Mouse (Mus musculus) CH12.LX (cell line): Measurements from ENCODE around the gene Lrig2. TPM values are rescaled to one million over a fixed set of nuclear protein-coding genes. Genes with fewer than 3 reads are reported as not detected.

Source experiments
- DNase-seq: peaks from one replicate; pipeline ENCODE4 v3.0.0-alpha.2; 2013; ENCODE audit errors: extremely low read depth
- H3K27ac ChIP-seq: 2 replicates; pipeline ENCODE4 v1.5.1; 2012; ENCODE audit warnings: low read depth, mild to moderate bottlenecking, control low read depth, moderate library complexity; ENCODE audit not compliant: insufficient read depth
- H3K27me3 ChIP-seq: replicated peaks from 2 replicates; pipeline ENCODE3; 2012; ENCODE audit warnings: inconsistent platforms
- H3K36me3 ChIP-seq, 2 experiments: replicated peaks in 1 of 2; 2 replicates each; pipeline versions ENCODE3 to v1.6.1; 2012; ENCODE audit warnings: inconsistent platforms in 1 of 2, low read length in 1 of 2, mild to moderate bottlenecking in 1 of 2, mixed read lengths in 1 of 2, moderate library complexity in 1 of 2; ENCODE audit not compliant: control insufficient read depth in 1 of 2, insufficient read depth in 1 of 2
- H3K4me1 ChIP-seq, 2 experiments: 2 replicates each; pipeline ENCODE4 v1.6.1; 2012; ENCODE audit warnings: inconsistent platforms in 1 of 2, moderate library complexity in 1 of 2; ENCODE audit not compliant: insufficient read depth in 2 of 2, control insufficient read depth in 1 of 2
- H3K4me2 ChIP-seq: 2 replicates; pipeline ENCODE4 v1.6.1; 2012; ENCODE audit warnings: low read depth, mild to moderate bottlenecking, control low read depth; ENCODE audit not compliant: poor library complexity, insufficient read depth, severe bottlenecking
- H3K4me3 ChIP-seq, 3 experiments: fragments of 150-350 bp in 1 of 3; sonication (generic) in 1 of 3; replicated peaks in 1 of 3; 2 replicates each; pipeline versions ENCODE3 to v1.5.1; 2011 to 2012; ENCODE audit warnings: low read depth in 2 of 3, low read length in 2 of 3, mild to moderate bottlenecking in 2 of 3, moderate library complexity in 2 of 3, control low read depth in 1 of 3, improper control_type of control experiment in 1 of 3, inconsistent platforms in 1 of 3, mixed read lengths in 1 of 3; ENCODE audit not compliant: poor library complexity in 1 of 3
- H3K79me2 ChIP-seq: replicated peaks from 2 replicates; pipeline ENCODE4 v1.6.1; 2012; ENCODE audit warnings: mild to moderate bottlenecking, moderate library complexity; ENCODE audit not compliant: control insufficient read depth, poor library complexity, insufficient read depth, severe bottlenecking; ENCODE audit errors: extremely low read depth
- H3K9ac ChIP-seq: 2 replicates; pipeline ENCODE4 v1.6.1; 2012; ENCODE audit warnings: low read depth, mild to moderate bottlenecking, control low read depth, moderate library complexity; ENCODE audit not compliant: insufficient read depth
- H3K9me3 ChIP-seq: replicated peaks from 2 replicates; pipeline ENCODE3; 2012; ENCODE audit warnings: low read length, inconsistent platforms, mixed read lengths
- BHLHE40 ChIP-seq: IDR thresholded peaks from 2 replicates; pipeline ENCODE4 v1.6.1; 2011; ENCODE audit warnings: mild to moderate bottlenecking, low read depth, low read length, improper control_type of control experiment
- CHD2 ChIP-seq: IDR thresholded peaks from 2 replicates; pipeline ENCODE4 v1.6.1; 2011; ENCODE audit warnings: low read length, improper control_type of control experiment
- CTCF ChIP-seq, 2 experiments: IDR thresholded peaks in 1 of 2; conservative IDR thresholded peaks in 1 of 2; 2 replicates each; pipeline ENCODE4 v1.5.1; 2011 to 2012; ENCODE audit warnings: low read depth in 2 of 2, low read length in 2 of 2, improper control_type of control experiment in 1 of 2, inconsistent platforms in 1 of 2, mild to moderate bottlenecking in 1 of 2, moderate library complexity in 1 of 2
- E2F4 ChIP-seq: IDR thresholded peaks from 2 replicates; pipeline ENCODE4 v1.6.1; 2011; ENCODE audit warnings: low read depth, low read length, improper control_type of control experiment; ENCODE audit not compliant: insufficient replicate concordance
- ELF1 ChIP-seq: IDR thresholded peaks from 2 replicates; pipeline ENCODE4 v1.6.1; 2014; ENCODE audit warnings: low read depth, mild to moderate bottlenecking, inconsistent platforms, low read length, improper control_type of control experiment
- EP300 ChIP-seq: IDR thresholded peaks from 2 replicates; pipeline ENCODE4 v1.6.1; 2011; ENCODE audit warnings: low read length, improper control_type of control experiment
- ETS1 ChIP-seq: conservative IDR thresholded peaks from 2 replicates; pipeline ENCODE4 v1.6.1; 2012; ENCODE audit warnings: low read depth, mild to moderate bottlenecking, inconsistent platforms, low read length, improper control_type of control experiment, moderate library complexity
- GABPA ChIP-seq: IDR thresholded peaks from 2 replicates; pipeline ENCODE4 v1.6.1; 2012; ENCODE audit warnings: low read depth, low read length, improper control_type of control experiment, inconsistent platforms; ENCODE audit not compliant: insufficient replicate concordance
- HCFC1 ChIP-seq: IDR thresholded peaks from 2 replicates; pipeline ENCODE4 v1.6.1; 2012; ENCODE audit warnings: low read depth, mild to moderate bottlenecking, inconsistent platforms, low read length, improper control_type of control experiment
- IRF4 ChIP-seq: IDR thresholded peaks from 2 replicates; pipeline ENCODE4 v1.6.1; 2014; ENCODE audit warnings: low read depth, mild to moderate bottlenecking, inconsistent platforms, low read length, improper control_type of control experiment
- JUN ChIP-seq: IDR thresholded peaks from 2 replicates; pipeline ENCODE4 v1.6.1; 2011; ENCODE audit warnings: low read depth, mild to moderate bottlenecking, low read length, improper control_type of control experiment, moderate library complexity; ENCODE audit not compliant: insufficient read depth
- JUND ChIP-seq: conservative IDR thresholded peaks from 2 replicates; pipeline ENCODE4 v1.6.1; 2011; ENCODE audit warnings: low read depth, low read length, improper control_type of control experiment
- KAT2A ChIP-seq: IDR thresholded peaks from 2 replicates; pipeline ENCODE4 v1.6.1; 2012; ENCODE audit warnings: low read length, improper control_type of control experiment, inconsistent platforms; ENCODE audit not compliant: insufficient replicate concordance
- MAFK ChIP-seq: IDR thresholded peaks from 2 replicates; pipeline ENCODE4 v1.6.1; 2011; ENCODE audit warnings: low read length, improper control_type of control experiment; ENCODE audit not compliant: insufficient replicate concordance
- MAX ChIP-seq: IDR thresholded peaks from 2 replicates; pipeline ENCODE4 v1.6.1; 2011; ENCODE audit warnings: low read length, improper control_type of control experiment
- MAZ ChIP-seq: IDR thresholded peaks from 2 replicates; pipeline ENCODE4 v1.6.1; 2012; ENCODE audit warnings: low read depth, mild to moderate bottlenecking, inconsistent platforms, low read length, improper control_type of control experiment, moderate library complexity
- MEF2A ChIP-seq: IDR thresholded peaks from 2 replicates; pipeline ENCODE4 v1.6.1; 2014; ENCODE audit warnings: low read depth, mild to moderate bottlenecking, inconsistent platforms, low read length, improper control_type of control experiment, borderline replicate concordance
- MXI1 ChIP-seq: IDR thresholded peaks from 2 replicates; pipeline ENCODE4 v1.6.1; 2011; ENCODE audit warnings: mild to moderate bottlenecking, low read depth, low read length, improper control_type of control experiment
- MYC ChIP-seq: IDR thresholded peaks from 2 replicates; pipeline ENCODE4 v1.6.1; 2011; ENCODE audit warnings: low read depth, mild to moderate bottlenecking, improper control_type of control experiment, low read length
- NELFE ChIP-seq: IDR thresholded peaks from 2 replicates; pipeline ENCODE4 v1.6.1; 2011; ENCODE audit warnings: low read depth, low read length, improper control_type of control experiment
- NRF1 ChIP-seq: IDR thresholded peaks from 2 replicates; pipeline ENCODE4 v1.6.1; 2014; ENCODE audit warnings: low read depth, mild to moderate bottlenecking, inconsistent platforms, low read length, improper control_type of control experiment, moderate library complexity
- PAX5 ChIP-seq: IDR thresholded peaks from 2 replicates; pipeline ENCODE4 v1.6.1; 2012; ENCODE audit warnings: low read length, inconsistent platforms, mixed read lengths
- POLR2A ChIP-seq: IDR thresholded peaks from 2 replicates; pipeline ENCODE4 v1.6.1; 2011; ENCODE audit warnings: low read depth, mild to moderate bottlenecking, improper control_type of control experiment, low read length
- POLR2AphosphoS2 ChIP-seq: IDR thresholded peaks from 2 replicates; pipeline ENCODE4 v1.6.1; 2011; ENCODE audit warnings: low read depth, low read length, improper control_type of control experiment
- RAD21 ChIP-seq: IDR thresholded peaks from 2 replicates; pipeline ENCODE4 v1.6.1; 2011; ENCODE audit warnings: low read depth, mild to moderate bottlenecking, low read length, improper control_type of control experiment, moderate library complexity
- RCOR1 ChIP-seq: conservative IDR thresholded peaks from 2 replicates; pipeline ENCODE4 v1.6.1; 2012; ENCODE audit warnings: low read depth, mild to moderate bottlenecking, inconsistent platforms, low read length, improper control_type of control experiment
- SIN3A ChIP-seq: IDR thresholded peaks from 2 replicates; pipeline ENCODE4 v1.6.1; 2012; ENCODE audit warnings: low read length, improper control_type of control experiment, inconsistent platforms
- SMC3 ChIP-seq: IDR thresholded peaks from 2 replicates; pipeline ENCODE4 v1.6.1; 2011; ENCODE audit warnings: low read depth, low read length, improper control_type of control experiment
- TBP ChIP-seq: conservative IDR thresholded peaks from 2 replicates; pipeline ENCODE4 v1.6.1; 2011; ENCODE audit warnings: low read depth, low read length, improper control_type of control experiment
- TCF12 ChIP-seq: IDR thresholded peaks from 2 replicates; pipeline ENCODE4 v1.6.1; 2014; ENCODE audit warnings: low read depth, mild to moderate bottlenecking, inconsistent platforms, low read length, improper control_type of control experiment
- UBTF ChIP-seq: IDR thresholded peaks from 2 replicates; pipeline ENCODE4 v1.6.1; 2012; ENCODE audit warnings: low read depth, mild to moderate bottlenecking, inconsistent platforms, low read length, improper control_type of control experiment, moderate library complexity
- USF1 ChIP-seq: IDR thresholded peaks from 2 replicates; pipeline ENCODE4 v1.6.1; 2014; ENCODE audit warnings: low read depth, mild to moderate bottlenecking, inconsistent platforms, low read length, improper control_type of control experiment
- USF2 ChIP-seq: conservative IDR thresholded peaks from 2 replicates; pipeline ENCODE4 v1.6.1; 2011; ENCODE audit warnings: low read depth, low read length, improper control_type of control experiment
- ZC3H11A ChIP-seq: IDR thresholded peaks from 2 replicates; pipeline ENCODE4 v1.6.1; 2012; ENCODE audit warnings: low read depth, mild to moderate bottlenecking, inconsistent platforms, low read length, improper control_type of control experiment
- ZKSCAN1 ChIP-seq: IDR thresholded peaks from 2 replicates; pipeline ENCODE4 v1.6.1; 2012; ENCODE audit warnings: low read depth, inconsistent platforms, low read length, improper control_type of control experiment, borderline replicate concordance
- ZMIZ1 ChIP-seq: IDR thresholded peaks from 2 replicates; pipeline ENCODE4 v1.6.1; 2012; ENCODE audit warnings: low read depth, mild to moderate bottlenecking, inconsistent platforms, low read length, improper control_type of control experiment
- ZNF384 ChIP-seq: IDR thresholded peaks from 2 replicates; pipeline ENCODE4 v1.6.1; 2012; ENCODE audit warnings: low read depth, low read length, improper control_type of control experiment, inconsistent platforms
- dilution Hi-C: fragments of 300-500 bp; cut with MboI; formaldehyde crosslinking; loops from 2 replicates; pipeline ENCODE4 v1.14.3; 2020; ENCODE audit warnings: low sequenced_read_pairs; ENCODE audit not compliant: extremely low pct_unique_long_range_greater_than_20kb, extremely low pct_ligation_motif_present
- in situ Hi-C: fragments of 300-500 bp; cut with MboI; formaldehyde crosslinking; loops from 3 replicates; pipeline ENCODE4 v1.14.3; 2019; ENCODE audit warnings: low sequenced_read_pairs, low pct_ligation_motif_present, low pct_unique_long_range_greater_than_20kb, mixed read lengths
- polyA plus RNA-seq: library from polyadenylated mRNA; unstranded; fragments of >175 nt; gene quantifications from 2 replicates; pipeline ENCODE4 v1.2.1, GENCODE M21; 2012; ENCODE audit warnings: low read depth; ENCODE audit not compliant: insufficient read length
- total RNA-seq, 2 experiments: library from RNA; depleted of rRNA; stranded (reverse); fragments of 300-350 nt in 1 of 2; fragments of >200 nt in 1 of 2; gene quantifications; 2 replicates each; pipeline ENCODE4 v1.2.3; 2012 to 2014

Gene Lrig2
- total RNA-seq (2012; rRNA removed), result 4.5 and 5.4 TPM in 2 replicates
- total RNA-seq (2014; rRNA removed), result 4.6 and 5.1 TPM in 2 replicates
- 2.8 and 3.4 TPM in 2 replicates for polyA plus RNA-seq

DNA sequence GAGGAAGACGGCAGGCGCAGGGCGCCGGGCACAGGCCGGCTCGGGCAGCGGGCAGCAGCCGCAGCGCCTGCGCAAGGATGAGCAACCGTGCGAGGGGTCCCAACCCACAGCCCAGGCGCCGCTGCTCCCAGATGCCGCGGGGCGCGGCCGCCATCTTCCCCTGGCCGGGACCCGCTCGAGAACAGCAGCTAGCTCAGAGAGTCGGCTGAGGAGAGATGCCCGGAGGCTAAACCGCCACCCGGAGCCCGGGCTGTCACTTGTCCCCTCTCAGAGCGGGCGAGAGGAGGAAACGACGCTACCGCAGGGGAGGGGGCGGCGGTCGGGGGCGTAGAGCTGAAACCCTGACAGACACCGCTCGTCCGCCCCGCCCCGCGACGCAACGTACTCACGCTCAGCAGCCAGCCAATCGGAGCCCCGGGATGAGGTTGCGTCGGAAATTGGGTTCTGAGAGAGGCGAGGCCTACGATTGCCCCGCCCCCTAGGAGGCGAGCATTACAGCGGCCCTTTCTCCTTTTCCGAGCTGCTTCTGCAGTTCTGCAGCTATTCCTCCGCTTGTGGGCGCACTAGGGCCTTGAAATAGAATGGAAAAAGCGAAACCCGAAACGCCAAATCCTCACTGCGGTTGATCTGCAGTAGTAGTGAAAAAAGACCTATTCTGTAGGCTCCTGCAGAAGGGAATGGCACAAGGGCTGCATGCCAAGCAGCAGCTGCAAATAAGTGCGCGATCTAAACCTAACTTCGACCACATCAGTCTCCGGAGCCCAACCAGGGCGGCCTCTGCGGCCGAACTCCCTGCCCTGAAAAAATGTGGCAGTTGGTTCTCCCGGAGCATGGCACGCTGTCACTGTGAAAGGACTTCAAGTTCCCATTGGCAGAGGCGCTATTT, at the start of gene Lrig2:
Lrig2 (minus strand) TSS at position 381 of the 886 bp plus-strand sequence.
- H3K9ac ChIP-seq, result peak within 1 kb of the TSS; percentile 76
- peaks cover 6 to 14% of the 10 kb centered on the region in 2 experiments for H3K4me1 ChIP-seq
- H3K27ac ChIP-seq, result peak within 1 kb of the TSS; percentile 39; the same call in 1 of the 2 replicates
- no peaks in the 10 kb centered on the region for H3K9me3 ChIP-seq
- dilution Hi-C loops (no loop called here), in situ Hi-C loops (loop anchor here (10.0 kb wide), 1 partner anchor 163 kb away; no protein-coding TSS in a partner anchor)
- DNase-seq, result peak; percentile 99
- H3K36me3 ChIP-seq, result no peaks in the 10 kb centered on the region
- peak within 1 kb of the TSS; percentile 85 to 95 (median 94) for H3K4me3 ChIP-seq
- H3K4me2 ChIP-seq, result peak within 1 kb of the TSS; percentile 95
- no peaks in the 10 kb centered on the region for H3K27me3 ChIP-seq
- peaks cover 10% of the 10 kb centered on the region; the same call in 1 of the 2 replicates for H3K79me2 ChIP-seq
- TF ChIP-seq IRF4 (peak; percentile 75), MAX (0 out of 2 replicates have a peak, but pooled peaks have one; percentile 23), GABPA (no peak), RCOR1 (no peak), MAFK (no peak), MEF2A (no peak), NELFE (peak; percentile 64), ZKSCAN1 (no peak), CTCF (conservative IDR thresholded peaks at IDR 0.05 in 1 of 2, IDR thresholded peaks at IDR 0.05 in 1 of 2; ENCODE audit: low read depth in 2 of 2, low read length in 2 of 2) (peak in 1 of 2 experiments; percentile 89; a peak in 2 of 4 replicates), CHD2 (no peak), UBTF (peak; percentile 78; the same call in 1 of the 2 replicates), USF2 (no peak), EP300 (no peak; the same call in 1 of the 2 replicates), MAZ (peak; percentile 78; the same call in 1 of the 2 replicates), MXI1 (peak; percentile 55; the same call in 1 of the 2 replicates), ZMIZ1 (no peak), SMC3 (peak; percentile 67), JUN (no peak), HCFC1 (peak; percentile 48), TCF12 (peak; percentile 23; the same call in 1 of the 2 replicates), MYC (peak; percentile 21; the same call in 1 of the 2 replicates), ETS1 (no peak), ELF1 (no peak), JUND (no peak), USF1 (no peak), ZNF384 (no peak), PAX5 (no peak), RAD21 (peak; percentile 73), NRF1 (peak; percentile 84), E2F4 (no peak), KAT2A (0 out of 2 replicates have a peak, but pooled peaks have one; percentile 17), ZC3H11A (no peak), POLR2AphosphoS2 (no peak), POLR2A (peak; percentile 71), BHLHE40 (peak; percentile 8; the same call in 1 of the 2 replicates), TBP (no peak), SIN3A (peak; percentile 60; the same call in 1 of the 2 replicates)
